Mouse (Mus musculus) spleen, adult 2 months (tissue): ENCODE results near the gene Kras.

Experiments used
- CTCF ChIP-seq: fragments of 200-500 bp; IDR thresholded peaks from 2 replicates; pipeline ENCODE4 v1.5.1; 2011; ENCODE audit warnings: mild to moderate bottlenecking, inconsistent platforms; ENCODE audit not compliant: insufficient read depth, insufficient read length, insufficient replicate concordance; ENCODE audit errors: extremely low read depth
- POLR2A ChIP-seq: fragments of 200-500 bp; IDR thresholded peaks from 2 replicates; pipeline ENCODE4 v1.6.1; 2011; ENCODE audit warnings: low read depth, low read length, inconsistent platforms

GRCm38 (mm10) chr6:145173781-145174191, 76.3 kb downstream of the Kras start:
- TF ChIP-seq CTCF (no peak), POLR2A (no peak)
